Comparison of ENCODE assay signal across 12 mouse cellular contexts in genomic region chr10:87862899-87863298, GRCm38 (mm10). TPM values are rescaled to one million over a fixed set of nuclear protein-coding genes. Genes with fewer than 3 reads are reported as not detected.
DNase-seq lines count a peak whose midpoint lies in the region; ATAC-seq and TF ChIP-seq lines count a peak whose summit lies in the region.
"Had no signal": no experiment of that assay in that cellular context is flagged by ENCODE, and none has a peak within 500 bp of the region (broad histone marks: within the 10 kb centered on the region; RNA-seq: fewer than 3 reads in every experiment).

No protein-coding gene starts in this region.

- H3K4me1 ChIP-seq in embryonic facial prominence, embryonic 12.5 days = peaks cover 32% of the 10 kb centered on the region
- peaks cover 8% of the 10 kb centered on the region for H3K4me1 ChIP-seq in intestine, embryonic 15.5 days (replicated peaks)
- peaks cover 10% of the 10 kb centered on the region; the same call in 1 of the 2 replicates for H3K4me1 ChIP-seq in midbrain, postnatal 0 days (ENCODE audit: insufficient read depth, low read length)

- H3K9me3 ChIP-seq in embryonic facial prominence, embryonic 12.5 days = no peaks in the 10 kb centered on the region
- no peaks in the 10 kb centered on the region for H3K9me3 ChIP-seq in intestine, embryonic 15.5 days
- H3K9me3 ChIP-seq in midbrain, postnatal 0 days (ENCODE audit: low read length) = no peaks in the 10 kb centered on the region
- H3K9me3 ChIP-seq: stomach, embryonic 15.5 days had no signal

- H3K36me3 ChIP-seq in embryonic facial prominence, embryonic 12.5 days = no peaks in the 10 kb centered on the region
- H3K36me3 ChIP-seq in intestine, embryonic 15.5 days = no peaks in the 10 kb centered on the region
- no peaks in the 10 kb centered on the region for H3K36me3 ChIP-seq in midbrain, postnatal 0 days (ENCODE audit: insufficient read depth, low read length)
- H3K36me3 ChIP-seq: stomach, embryonic 15.5 days had no signal

- H3K4me3 ChIP-seq in gastrocnemius, adult 2 months = peak overlapping the region; percentile 34
- H3K4me3 ChIP-seq in embryonic facial prominence, embryonic 12.5 days = no peak overlapping the region
- no peak overlapping the region for H3K4me3 ChIP-seq in intestine, embryonic 15.5 days (replicated peaks)
- no peak overlapping the region for H3K4me3 ChIP-seq in midbrain, postnatal 0 days (ENCODE audit: low read depth, low read length)
- H3K4me3 ChIP-seq: stomach, embryonic 15.5 days had no signal

- peak; percentile 68 for DNase-seq in gastrocnemius, adult 2 months
- no peak for DNase-seq in gastrocnemius, postnatal 14 days
- peak; percentile 41 for DNase-seq in 3134 (ENCODE audit: extremely low read depth, insufficient read length, low spot score)
- DNase-seq in heart, postnatal 14 days = peak; percentile 44 to 75
- no peak for DNase-seq in thymus, postnatal 0 days (ENCODE audit: low spot score)
- DNase-seq in midbrain, postnatal 0 days (ENCODE audit: low spot score) = no peak
- DNase-seq: cerebellum, adult 8-10 months had no signal

- ATAC-seq in embryonic facial prominence, embryonic 12.5 days (ENCODE audit: insufficient number of reproducible peaks, insufficient read depth, low FRiP score, low TSS enrichment) = no peak
- no peak for ATAC-seq in intestine, embryonic 15.5 days
- no peak for ATAC-seq in midbrain, postnatal 0 days (ENCODE audit: low FRiP score)
- ATAC-seq: forebrain, embryonic 16.5 days had no signal

- WGBS in embryonic facial prominence, embryonic 12.5 days = 44% methylated on average over 7 of the region's 7 CpGs
- 74% methylated on average over 7 of the region's 7 CpGs for WGBS in intestine, embryonic 15.5 days
- 70% methylated on average over 7 of the region's 7 CpGs for WGBS in midbrain, postnatal 0 days

- H3K9ac ChIP-seq in embryonic facial prominence, embryonic 12.5 days = no peak overlapping the region
- H3K9ac ChIP-seq in intestine, embryonic 15.5 days = no peak overlapping the region
- H3K9ac ChIP-seq in midbrain, postnatal 0 days (replicated peaks; ENCODE audit: low read length, poor library complexity, severe bottlenecking) = no peak overlapping the region
- H3K9ac ChIP-seq: stomach, embryonic 15.5 days had no signal

- no peaks in the 10 kb centered on the region for H3K27me3 ChIP-seq in embryonic facial prominence, embryonic 12.5 days
- H3K27me3 ChIP-seq in intestine, embryonic 15.5 days (replicated peaks) = no peaks in the 10 kb centered on the region
- no peaks in the 10 kb centered on the region for H3K27me3 ChIP-seq in midbrain, postnatal 0 days (ENCODE audit: insufficient read depth, low read length)
- H3K27me3 ChIP-seq: stomach, embryonic 15.5 days had no signal

- intact Hi-C loops in gastrocnemius, adult 2 months (cut with DNase I) = no loop called here
- intact Hi-C loops in gastrocnemius, postnatal 14 days (cut with DNase I; ENCODE audit: low total_unique reads) = no loop called here
- intact Hi-C loops in heart, postnatal 14 days (cut with DNase I) = no loop called here

- H3K27ac ChIP-seq in gastrocnemius, adult 2 months = peak overlapping the region; percentile 44
- H3K27ac ChIP-seq in embryonic facial prominence, embryonic 12.5 days = peak overlapping the region; percentile 61
- no peak overlapping the region for H3K27ac ChIP-seq in intestine, embryonic 15.5 days
- H3K27ac ChIP-seq in midbrain, postnatal 0 days (ENCODE audit: low read depth, low read length) = no peak overlapping the region

- TF ChIP-seq CTCF in gastrocnemius, adult 2 months (IDR thresholded peaks at IDR 0.05) = no peak
- TF ChIP-seq CTCF in midbrain, postnatal 0 days (IDR thresholded peaks at IDR 0.05) = no peak

- peak overlapping the region; percentile 28 for H3K4me2 ChIP-seq in embryonic facial prominence, embryonic 12.5 days (replicated peaks)
- no peak overlapping the region for H3K4me2 ChIP-seq in intestine, embryonic 15.5 days (replicated peaks)
- H3K4me2 ChIP-seq in midbrain, postnatal 0 days (ENCODE audit: low read depth, low read length, poor library complexity, severe bottlenecking) = no peak overlapping the region

RNA-seq across cellular contexts. Expression of gene Igf1, which starts 4.8 kb away (rescaled TPM):
- 10 to 100 TPM; 17.9 to 18.9 TPM for total RNA-seq in gastrocnemius, adult 2 months (2021)
- 10 to 100 TPM; 39.7 to 63.6 TPM for total RNA-seq in gastrocnemius, postnatal 14 days (2021)
- 68.0 and 85.1 TPM in 2 replicates for polyA plus RNA-seq in embryonic facial prominence, embryonic 12.5 days (2016; fragmentation: Nextera tagmentation; extraction: Ambion mirVana)
- 10 to 100 TPM; 26.7 to 28.4 TPM for total RNA-seq in heart, postnatal 14 days (2021)
- 43.4 and 52.5 TPM in 2 replicates for polyA plus RNA-seq in intestine, embryonic 15.5 days (2015; fragmentation: Nextera tagmentation; extraction: Ambion mirVana)
- 15.2 and 17.8 TPM in 2 replicates for polyA plus RNA-seq in thymus, postnatal 0 days (2015; fragmentation: Nextera tagmentation; extraction: Ambion mirVana)
- total RNA-seq in midbrain, postnatal 0 days (2014; rRNA removed) = 11.5 and 15.0 TPM in 2 replicates
- 13.1 and 13.3 TPM in 2 replicates for polyA plus RNA-seq in midbrain, postnatal 0 days (2015; fragmentation: Nextera tagmentation; extraction: Ambion mirVana)
- total RNA-seq: CH12.LX had no signal

Comparison
In these comparisons a context has a peak if more than half of its experiments do, and no peak if none do; other contexts are left out.
1. DNase-seq: peak in gastrocnemius, adult 2 months (single experiment), 3134 (single experiment) and heart, postnatal 14 days (2 of 2); none in gastrocnemius, postnatal 14 days (single experiment), thymus, postnatal 0 days (single experiment) and midbrain, postnatal 0 days (single experiment).
2. H3K27ac ChIP-seq: peak in gastrocnemius, adult 2 months (single experiment) and embryonic facial prominence, embryonic 12.5 days (single experiment); none in intestine, embryonic 15.5 days (single experiment) and midbrain, postnatal 0 days (single experiment).